Mouse (Mus musculus): ENCODE measurements around the gene Ctdsp1. TPM values are rescaled to one million over a fixed set of nuclear protein-coding genes. Genes with fewer than 3 reads are reported as not detected.

Gene Ctdsp1
- polyA plus RNA-seq, 1 experiment, result 96.1 TPM

- 64% methylated on average over 5 of the region's 5 CpGs for WGBS
- H3K4me1 ChIP-seq (ENCODE audit: control insufficient read depth, insufficient read depth, insufficient read length), result no peaks in the 10 kb centered on the region
- H3K27me3 ChIP-seq (ENCODE audit: control insufficient read depth, insufficient read depth, low read length), result no peaks in the 10 kb centered on the region
- no peak for DNase-seq (ENCODE audit: low read depth in 1 of 2, low spot score in 2 of 2)
- TF ChIP-seq CTCF (IDR thresholded peaks at IDR 0.05; ENCODE audit: extremely low read depth, insufficient read depth, insufficient read length, insufficient replicate concordance) (no peak), POLR2A (IDR thresholded peaks at IDR 0.05; ENCODE audit: low read depth, low read length) (no peak)
- H3K27ac ChIP-seq (ENCODE audit: insufficient read depth, low read length), result no peak overlapping the region
- H3K36me3 ChIP-seq (ENCODE audit: control insufficient read depth, insufficient read depth, low read length), result no peaks in the 10 kb centered on the region
- H3K4me3 ChIP-seq (ENCODE audit: extremely low read depth, insufficient read depth, insufficient read length), result no peak overlapping the region
Observed at GRCm38 (mm10) chr1:74352532-74353096, 38.7 kb upstream of the Ctdsp1 start.

- DNase-seq (ENCODE audit: low read depth in 1 of 2, low spot score in 2 of 2), result no peak
- TF ChIP-seq POLR2A (IDR thresholded peaks at IDR 0.05; ENCODE audit: low read depth, low read length) (no peak), CTCF (IDR thresholded peaks at IDR 0.05; ENCODE audit: extremely low read depth, insufficient read depth, insufficient read length, insufficient replicate concordance) (no peak)
- Histone ChIP-seq H3K36me3 (ENCODE audit: control insufficient read depth, insufficient read depth, low read length) (no peaks in the 10 kb centered on the region), H3K4me3 (ENCODE audit: extremely low read depth, insufficient read depth, insufficient read length) (no peak overlapping the region), H3K27ac (ENCODE audit: insufficient read depth, low read length) (no peak overlapping the region), H3K4me1 (ENCODE audit: control insufficient read depth, insufficient read depth, insufficient read length) (no peaks in the 10 kb centered on the region), H3K27me3 (ENCODE audit: control insufficient read depth, insufficient read depth, low read length) (no peaks in the 10 kb centered on the region)
- WGBS, result 92% methylated on average over 9 of the region's 9 CpGs
Observed at GRCm38 (mm10) chr1:74353453-74354229, 37.7 kb upstream of the Ctdsp1 start.

DNA sequence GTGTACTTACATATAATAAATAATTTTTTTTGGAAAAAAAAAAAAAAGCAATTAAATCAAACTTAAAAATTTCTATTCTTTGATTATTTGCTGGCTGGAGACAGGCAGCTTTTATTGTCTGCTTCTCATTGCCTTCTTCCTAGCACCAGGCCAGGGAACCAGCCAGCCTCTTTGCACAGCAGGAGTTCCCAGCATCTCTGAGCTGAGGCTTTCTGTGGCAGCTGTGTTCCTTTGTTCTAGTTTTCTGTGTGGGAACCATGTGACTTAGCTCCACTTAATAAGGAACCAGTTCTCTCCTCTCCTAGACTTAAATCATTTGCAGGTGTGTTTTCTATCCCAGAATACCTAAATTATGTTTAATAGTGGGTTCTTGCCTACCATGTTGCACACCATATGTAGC is 33.8 kb upstream of the Ctdsp1 start:
- Histone ChIP-seq H3K27me3 (ENCODE audit: control insufficient read depth, insufficient read depth, low read length) (no peaks in the 10 kb centered on the region), H3K36me3 (ENCODE audit: control insufficient read depth, insufficient read depth, low read length) (no peaks in the 10 kb centered on the region), H3K4me1 (ENCODE audit: control insufficient read depth, insufficient read depth, insufficient read length) (no peaks in the 10 kb centered on the region), H3K4me3 (ENCODE audit: extremely low read depth, insufficient read depth, insufficient read length) (no peak overlapping the region), H3K27ac (ENCODE audit: insufficient read depth, low read length) (no peak overlapping the region)
- TF ChIP-seq CTCF (IDR thresholded peaks at IDR 0.05; ENCODE audit: extremely low read depth, insufficient read depth, insufficient read length, insufficient replicate concordance) (no peak), POLR2A (IDR thresholded peaks at IDR 0.05; ENCODE audit: low read depth, low read length) (no peak)
- DNase-seq (ENCODE audit: low read depth in 1 of 2, low spot score in 2 of 2), result no peak

GRCm38 (mm10) chr1:74359952-74360517 is 31.3 kb upstream of the Ctdsp1 start:
- TF ChIP-seq CTCF (IDR thresholded peaks at IDR 0.05; ENCODE audit: extremely low read depth, insufficient read depth, insufficient read length, insufficient replicate concordance), result no peak
- no peak for TF ChIP-seq POLR2A (IDR thresholded peaks at IDR 0.05; ENCODE audit: low read depth, low read length)
- DNase-seq (ENCODE audit: low read depth in 1 of 2, low spot score in 2 of 2), result no peak
- no peak overlapping the region for H3K4me3 ChIP-seq (ENCODE audit: extremely low read depth, insufficient read depth, insufficient read length)
- no peaks in the 10 kb centered on the region for H3K4me1 ChIP-seq (ENCODE audit: control insufficient read depth, insufficient read depth, insufficient read length)
- H3K27ac ChIP-seq (ENCODE audit: insufficient read depth, low read length), result no peak overlapping the region
- 61% methylated on average over 5 of the region's 5 CpGs for WGBS
- H3K36me3 ChIP-seq (ENCODE audit: control insufficient read depth, insufficient read depth, low read length), result no peaks in the 10 kb centered on the region
- no peaks in the 10 kb centered on the region for H3K27me3 ChIP-seq (ENCODE audit: control insufficient read depth, insufficient read depth, low read length)

GRCm38 (mm10) chr1:74361812-74362211 is 29.5 kb upstream of the Ctdsp1 start, which contains the start of gene Catip:
Catip (plus strand) TSS chr1:74362108.
- Histone ChIP-seq H3K27me3 (ENCODE audit: control insufficient read depth, insufficient read depth, low read length) (no peaks in the 10 kb centered on the region), H3K36me3 (ENCODE audit: control insufficient read depth, insufficient read depth, low read length) (no peaks in the 10 kb centered on the region), H3K4me3 (ENCODE audit: extremely low read depth, insufficient read depth, insufficient read length) (no peak within 1 kb of the TSS), H3K4me1 (ENCODE audit: control insufficient read depth, insufficient read depth, insufficient read length) (no peaks in the 10 kb centered on the region), H3K27ac (ENCODE audit: insufficient read depth, low read length) (no peak within 1 kb of the TSS)
- peak; percentile 44 to 50 for DNase-seq (ENCODE audit: low read depth in 1 of 2, low spot score in 2 of 2)
- peak; percentile 68; the same call in 1 of the 2 replicates for TF ChIP-seq CTCF (IDR thresholded peaks at IDR 0.05; ENCODE audit: extremely low read depth, insufficient read depth, insufficient read length, insufficient replicate concordance)
- TF ChIP-seq POLR2A (IDR thresholded peaks at IDR 0.05; ENCODE audit: low read depth, low read length), result no peak
- WGBS, result 6% methylated on average over 2 of the region's 2 CpGs

GRCm38 (mm10) chr1:74362325-74363229 is 28.7 kb upstream of the Ctdsp1 start:
- no peak overlapping the region for H3K27ac ChIP-seq (ENCODE audit: insufficient read depth, low read length)
- H3K4me1 ChIP-seq (ENCODE audit: control insufficient read depth, insufficient read depth, insufficient read length), result no peaks in the 10 kb centered on the region
- DNase-seq (ENCODE audit: low read depth in 1 of 2, low spot score in 2 of 2), result no peak
- no peaks in the 10 kb centered on the region for H3K36me3 ChIP-seq (ENCODE audit: control insufficient read depth, insufficient read depth, low read length)
- no peaks in the 10 kb centered on the region for H3K27me3 ChIP-seq (ENCODE audit: control insufficient read depth, insufficient read depth, low read length)
- WGBS, result 89% methylated on average over 17 of the region's 17 CpGs
- H3K4me3 ChIP-seq (ENCODE audit: extremely low read depth, insufficient read depth, insufficient read length), result no peak overlapping the region
- TF ChIP-seq POLR2A (IDR thresholded peaks at IDR 0.05; ENCODE audit: low read depth, low read length) (no peak), CTCF (IDR thresholded peaks at IDR 0.05; ENCODE audit: extremely low read depth, insufficient read depth, insufficient read length, insufficient replicate concordance) (no peak)

Data from spleen, adult 2 months (tissue).